Mouse (Mus musculus): ENCODE data around the gene Myo3b.

The Myo3b gene

GRCm38 (mm10) chr2:70249872-70250271 is 210.9 kb downstream of the Myo3b start:
- in situ Hi-C loops (cut with MboI; ENCODE audit: unreplicated experiment in 2 of 2), result loop anchor here in 1 of 2 experiments (25.0 kb wide), 1 partner anchor 887 kb away; no protein-coding TSS in a partner anchor

GRCm38 (mm10) chr2:70251256-70251655 is 212.3 kb downstream of the Myo3b start:
- in situ Hi-C loops (cut with MboI; ENCODE audit: unreplicated experiment in 2 of 2), result no loop called here

GRCm38 (mm10) chr2:70259357-70260000 is 220.6 kb downstream of the Myo3b start:
- in situ Hi-C loops (cut with MboI; ENCODE audit: unreplicated experiment in 2 of 2), result no loop called here

DNA sequence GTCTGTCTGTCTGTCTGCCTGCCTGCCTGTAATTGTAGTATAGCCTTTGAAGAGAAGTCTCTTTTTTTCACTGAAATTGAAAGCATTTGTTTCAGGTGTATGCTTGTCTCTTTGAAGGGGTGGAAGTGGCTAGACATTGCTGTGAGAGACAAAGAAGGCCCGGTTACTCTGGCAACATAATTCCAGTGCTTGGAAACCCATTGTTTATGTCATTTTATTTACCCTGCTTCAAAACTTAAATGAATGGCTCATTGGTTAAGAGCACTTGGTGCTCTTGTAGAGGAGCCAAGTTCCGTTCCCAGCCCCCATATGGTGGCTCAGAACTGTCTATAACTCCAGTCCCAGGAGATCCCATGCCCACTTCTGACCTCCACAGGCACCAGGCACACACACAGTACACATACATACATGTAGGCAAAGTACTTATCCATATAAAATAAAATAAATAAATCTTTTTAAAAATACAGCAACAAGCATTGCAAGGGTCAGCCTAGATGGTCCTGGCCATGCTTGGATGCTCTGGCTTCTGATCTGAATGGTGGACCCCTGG is 221.8 kb downstream of the Myo3b start:
- in situ Hi-C loops (cut with MboI; ENCODE audit: unreplicated experiment in 2 of 2), result no loop called here

DNA sequence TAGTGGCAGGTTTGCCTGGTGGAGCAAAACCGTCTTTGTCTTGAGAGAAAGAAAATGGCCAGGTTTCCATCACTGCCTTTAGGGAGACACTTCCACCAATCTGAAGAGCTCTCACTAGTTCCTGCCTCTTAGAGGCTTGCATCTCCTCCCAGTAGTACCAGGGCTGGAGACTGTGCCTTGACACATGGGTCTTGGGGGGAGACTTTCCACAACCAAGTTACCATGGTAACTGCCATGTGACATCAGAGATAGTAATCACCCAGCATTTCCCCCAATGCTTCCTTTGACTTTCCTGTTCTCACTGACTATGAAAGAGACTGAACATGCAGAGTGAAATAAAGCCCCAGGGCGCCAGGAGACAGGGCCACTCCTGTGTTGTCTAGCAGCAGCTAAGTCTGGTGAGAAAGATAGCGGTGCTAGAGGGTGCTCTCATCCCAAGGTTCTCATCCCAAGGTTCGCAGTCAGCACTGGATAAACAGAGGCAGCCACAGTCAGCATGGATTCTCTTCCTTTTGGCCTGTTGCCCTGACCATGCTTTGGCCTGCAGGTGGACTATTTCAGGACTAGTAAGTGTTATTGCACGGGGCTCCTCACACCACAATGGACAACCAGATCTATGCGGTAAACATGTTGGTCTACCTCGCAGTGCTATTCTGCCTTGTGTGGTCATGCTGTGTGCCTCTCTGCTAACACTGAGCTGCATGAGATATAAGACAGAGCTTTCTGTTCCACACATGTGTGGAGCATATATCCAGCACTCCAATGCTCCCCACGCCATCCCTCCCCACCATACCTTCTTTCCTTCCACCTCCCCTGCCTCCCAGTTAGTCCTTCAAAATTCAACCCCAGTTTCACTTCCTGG is 223.0 kb downstream of the Myo3b start:
- in situ Hi-C loops (cut with MboI; ENCODE audit: unreplicated experiment in 2 of 2), result no loop called here

GRCm38 (mm10) chr2:70262565-70263082 is 223.7 kb downstream of the Myo3b start:
- in situ Hi-C loops (cut with MboI; ENCODE audit: unreplicated experiment in 2 of 2), result no loop called here

DNA sequence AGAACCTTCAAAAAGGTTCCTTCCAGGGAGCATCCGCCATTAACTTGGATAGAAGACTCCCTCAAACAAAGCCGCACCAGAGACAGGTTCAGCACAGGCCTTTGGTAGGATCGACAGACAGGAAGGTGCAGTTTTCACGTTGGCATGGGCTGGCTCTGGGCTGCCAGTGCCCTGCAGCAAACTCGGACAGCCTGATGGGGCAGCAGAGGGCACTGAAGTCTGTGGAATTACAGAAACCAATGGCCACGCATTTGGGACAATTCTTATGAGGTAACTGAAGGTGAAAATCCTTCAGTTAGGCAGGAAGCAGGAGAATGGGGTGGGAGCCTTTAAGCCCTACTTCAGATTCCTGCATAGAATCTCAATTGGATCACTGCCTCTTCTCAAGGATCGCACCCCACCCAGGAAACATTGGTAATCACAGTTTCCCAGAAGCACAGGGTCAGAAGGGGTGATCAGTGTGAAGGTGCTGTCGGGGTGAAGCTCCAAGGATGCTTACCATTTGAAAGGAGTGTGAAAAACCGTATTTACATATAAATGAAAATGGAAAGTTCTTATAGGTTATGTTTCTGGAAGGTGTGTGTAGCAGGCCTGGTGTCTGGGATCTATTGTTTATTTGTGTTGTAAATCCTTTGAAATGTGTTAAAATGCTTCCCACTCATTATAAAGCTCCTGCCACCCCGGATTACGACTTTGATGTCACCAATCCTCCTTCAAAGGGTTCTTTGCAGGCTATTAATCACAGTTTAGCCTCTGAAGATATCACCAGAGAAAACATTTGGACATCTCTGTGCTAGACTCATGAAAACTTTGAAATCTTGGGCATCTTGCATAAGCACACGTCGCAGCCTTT is 239.7 kb downstream of the Myo3b start:
- in situ Hi-C loops (cut with MboI; ENCODE audit: unreplicated experiment in 2 of 2), result no loop called here

DNA sequence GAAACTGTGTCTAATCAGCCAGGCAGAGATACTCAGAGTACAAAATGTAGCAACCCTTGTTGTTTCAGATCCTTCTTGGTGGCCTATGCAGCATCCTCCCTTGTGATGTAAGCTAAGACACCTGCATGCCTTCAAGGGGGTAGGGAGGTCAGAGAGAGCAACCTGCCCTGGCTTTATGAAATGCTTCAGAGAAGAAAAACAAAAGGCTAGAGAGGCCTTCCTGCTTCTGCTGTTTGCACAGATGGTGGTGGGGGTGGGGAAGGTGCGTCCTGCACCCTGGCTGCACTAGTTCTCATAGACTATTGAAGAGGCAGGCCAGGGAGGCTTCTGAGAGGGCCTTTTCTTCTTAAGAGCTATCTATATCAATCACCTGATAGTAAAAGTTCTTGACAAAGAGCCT is 245.2 kb downstream of the Myo3b start:
- in situ Hi-C loops (cut with MboI; ENCODE audit: unreplicated experiment in 2 of 2), result no loop called here

DNA sequence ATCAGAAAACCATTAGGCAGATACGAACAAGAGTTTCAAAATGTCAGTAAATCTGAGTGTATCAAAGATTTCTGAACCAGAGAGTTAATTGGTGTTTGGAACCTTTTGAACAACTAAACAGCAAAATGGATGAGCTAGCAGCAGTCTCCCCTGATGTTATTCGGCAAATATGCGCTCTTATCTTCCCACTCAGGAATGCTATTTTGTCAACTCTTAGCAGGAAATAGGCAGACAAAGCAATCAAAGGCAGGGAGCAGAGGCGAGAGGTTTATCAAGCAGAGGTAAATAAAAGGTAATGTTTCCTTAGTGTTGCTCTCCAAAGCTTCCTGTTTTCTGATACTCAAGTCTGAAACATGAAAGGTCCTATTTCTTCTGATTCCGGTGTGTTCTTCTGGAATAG is 252.1 kb downstream of the Myo3b start:
- in situ Hi-C loops (cut with MboI; ENCODE audit: unreplicated experiment in 2 of 2), result no loop called here

GRCm38 (mm10) chr2:70292776-70293175 is 253.8 kb downstream of the Myo3b start:
- in situ Hi-C loops (cut with MboI; ENCODE audit: unreplicated experiment in 2 of 2), result no loop called here

DNA sequence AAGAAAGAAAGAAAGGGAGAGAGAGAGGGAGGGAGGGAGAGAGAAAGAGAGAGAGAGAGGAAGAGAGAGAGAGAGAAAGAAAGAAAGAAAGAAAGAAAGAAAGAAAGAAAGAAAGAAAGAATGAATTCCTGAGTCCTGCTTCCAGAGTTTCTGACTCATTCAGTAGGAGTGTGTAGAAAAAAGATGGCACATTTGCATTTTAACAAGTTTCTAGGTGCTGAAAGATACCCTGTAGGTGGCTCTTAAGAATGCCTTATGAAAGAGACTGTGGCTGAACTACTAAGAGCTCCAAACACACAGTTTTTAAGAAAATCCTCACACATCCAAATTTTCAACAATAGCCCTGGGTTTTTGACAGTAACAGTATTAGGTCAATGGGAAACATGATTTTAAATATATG is 264.0 kb downstream of the Myo3b start:
- in situ Hi-C loops (cut with MboI; ENCODE audit: unreplicated experiment in 2 of 2), result no loop called here

DNA sequence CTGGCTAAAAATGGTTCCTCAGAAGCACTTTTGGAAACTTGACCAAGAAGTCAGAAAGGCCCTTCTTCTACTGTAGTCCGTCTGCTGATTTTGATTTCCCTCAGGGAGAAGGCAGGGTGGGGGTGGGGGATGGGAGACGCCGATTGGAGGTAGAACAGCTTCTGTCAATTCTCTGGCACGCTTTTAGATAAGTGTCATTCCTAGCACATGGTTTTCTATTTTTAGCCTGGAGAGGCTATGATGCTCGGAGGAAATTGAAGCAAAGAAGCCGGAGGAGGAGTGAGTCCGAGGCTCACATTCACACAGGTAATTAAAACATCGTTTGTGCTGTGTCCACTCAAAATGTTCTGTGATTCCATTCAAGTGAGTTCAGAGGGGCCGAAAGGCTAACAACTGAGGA is 276.2 kb downstream of the Myo3b start:
- in situ Hi-C loops (cut with MboI; ENCODE audit: unreplicated experiment in 2 of 2), result no loop called here

- in situ Hi-C loops (cut with MboI; ENCODE audit: unreplicated experiment in 2 of 2), result no loop called here
Observed at GRCm38 (mm10) chr2:70315734-70316133, 276.8 kb downstream of the Myo3b start.

GRCm38 (mm10) chr2:70317850-70318249 is 278.9 kb downstream of the Myo3b start:
- in situ Hi-C loops (cut with MboI; ENCODE audit: unreplicated experiment in 2 of 2), result no loop called here

GRCm38 (mm10) chr2:70318861-70319555 is 280.1 kb downstream of the Myo3b start:
- in situ Hi-C loops (cut with MboI; ENCODE audit: unreplicated experiment in 2 of 2), result no loop called here

- in situ Hi-C loops (cut with MboI; ENCODE audit: unreplicated experiment in 2 of 2), result no loop called here
Observed at GRCm38 (mm10) chr2:70322767-70323166, 283.8 kb downstream of the Myo3b start.

GRCm38 (mm10) chr2:70327602-70328001 is 288.7 kb downstream of the Myo3b start:
- in situ Hi-C loops (cut with MboI; ENCODE audit: unreplicated experiment in 2 of 2), result no loop called here

GRCm38 (mm10) chr2:70332905-70333304 is 294.0 kb downstream of the Myo3b start:
- in situ Hi-C loops (cut with MboI; ENCODE audit: unreplicated experiment in 2 of 2), result no loop called here

GRCm38 (mm10) chr2:70333553-70333952 is 294.6 kb downstream of the Myo3b start:
- in situ Hi-C loops (cut with MboI; ENCODE audit: unreplicated experiment in 2 of 2), result no loop called here

DNA sequence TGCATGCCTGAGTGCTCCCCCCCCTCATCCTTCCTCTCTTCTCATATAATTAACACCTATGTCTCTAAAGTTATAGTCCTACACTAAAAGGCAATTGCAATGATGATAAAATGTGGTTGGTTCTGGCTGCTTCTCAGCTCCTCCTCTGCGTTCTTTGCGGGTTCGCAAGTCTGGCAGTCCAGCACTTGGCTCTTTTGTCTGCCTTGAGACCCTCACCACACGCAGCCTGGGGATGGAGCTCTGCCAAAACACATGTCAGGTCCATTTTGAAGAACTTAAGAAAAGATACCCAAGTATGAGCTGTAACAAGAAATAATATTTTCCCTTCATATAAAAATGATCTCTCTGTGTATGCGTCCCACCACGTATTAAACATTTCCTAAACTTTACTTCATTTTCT is 297.6 kb downstream of the Myo3b start:
- in situ Hi-C loops (cut with MboI; ENCODE audit: unreplicated experiment in 2 of 2), result no loop called here

Data from v-Abl transformed pro-B cells (cell line).